Mouse (Mus musculus): ENCODE results near the gene Rxra. TPM values are rescaled to one million over a fixed set of nuclear protein-coding genes. Genes with fewer than 3 reads are reported as not detected.

The Rxra gene
- polyA plus RNA-seq, 1 experiment from 2014 or later: 3.1 TPM

DNA sequence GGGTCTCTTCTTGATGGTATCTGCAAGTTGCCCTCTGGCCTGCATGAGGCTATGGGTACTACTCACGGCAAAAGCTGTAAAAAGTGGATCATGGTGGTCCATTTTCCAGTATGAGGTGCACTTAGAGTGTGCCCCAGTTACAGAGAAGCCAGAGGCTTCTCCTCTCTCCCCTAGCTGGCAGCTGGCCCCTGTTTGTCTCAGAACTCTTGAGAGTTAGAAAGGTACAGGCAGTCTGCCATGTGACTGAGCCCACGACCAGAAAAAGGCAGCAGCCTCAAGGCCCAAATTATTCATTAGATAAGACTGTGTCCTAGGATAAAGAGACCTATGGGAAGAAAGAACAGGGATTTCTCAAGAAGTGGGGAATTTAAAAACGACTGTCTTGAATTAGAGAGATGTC, 30.8 kb upstream of the Rxra start:
- H3K9me3 ChIP-seq: no peaks in the 10 kb centered on the region
- no peak overlapping the region for H3K4me3 ChIP-seq
- no peak overlapping the region for H3K27ac ChIP-seq
- no peaks in the 10 kb centered on the region for H3K36me3 ChIP-seq (replicated peaks)
- no peak for ATAC-seq (replicated peaks)
- H3K4me2 ChIP-seq: no peak overlapping the region
- WGBS: 51% methylated on average over 3 of the region's 3 CpGs
- peaks cover 15% of the 10 kb centered on the region for H3K4me1 ChIP-seq
- no peak overlapping the region for H3K9ac ChIP-seq
- H3K27me3 ChIP-seq (replicated peaks): no peaks in the 10 kb centered on the region

DNA sequence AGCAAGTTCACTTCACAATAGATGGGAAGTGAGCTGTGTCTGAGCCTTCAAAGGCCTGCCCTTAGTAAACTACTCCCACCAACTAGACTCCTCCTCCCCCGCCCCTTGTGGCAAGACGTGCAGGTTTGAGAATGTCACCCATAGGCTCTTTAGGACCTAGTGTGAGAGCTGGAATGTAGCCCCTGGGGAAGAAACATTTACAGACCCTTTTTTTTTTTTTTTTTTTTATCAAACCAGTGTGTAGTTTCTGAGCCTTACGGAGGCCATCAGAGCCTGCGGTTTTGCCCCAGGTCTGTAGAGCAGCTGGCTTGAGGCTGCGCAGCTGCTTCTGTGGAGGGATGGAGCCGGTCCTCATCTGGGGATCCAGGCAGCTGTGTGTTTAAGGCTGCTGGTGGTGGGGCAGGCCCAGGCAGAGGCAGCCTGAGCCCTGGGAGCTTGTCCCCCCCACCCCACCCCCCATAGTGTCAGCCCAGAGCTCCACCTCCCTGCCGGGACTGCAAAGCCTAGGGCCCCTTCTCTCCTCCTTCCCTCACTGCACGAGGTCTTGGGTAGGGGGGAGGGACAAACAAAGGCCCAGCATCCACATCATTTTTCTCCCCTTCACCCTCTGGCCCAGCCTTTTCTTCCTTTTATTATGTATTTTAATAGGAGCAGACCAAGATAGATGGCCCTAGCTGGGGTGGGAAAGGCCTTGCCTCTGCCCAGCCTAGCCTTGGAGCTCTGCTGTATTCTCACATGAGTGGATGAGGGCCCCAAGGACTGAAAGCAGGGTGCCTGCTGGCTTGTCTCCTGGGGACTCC, 26.2 kb upstream of the Rxra start:
- no peaks in the 10 kb centered on the region for H3K9me3 ChIP-seq
- no peaks in the 10 kb centered on the region for H3K36me3 ChIP-seq (replicated peaks)
- no peaks in the 10 kb centered on the region for H3K27me3 ChIP-seq (replicated peaks)
- 18% methylated on average over 8 of the region's 8 CpGs for WGBS
- H3K4me1 ChIP-seq: peaks cover 5% of the 10 kb centered on the region; the same call in 1 of the 2 replicates
- no peak overlapping the region for H3K4me3 ChIP-seq
- H3K9ac ChIP-seq: no peak overlapping the region
- no peak overlapping the region for H3K27ac ChIP-seq
- no peak overlapping the region for H3K4me2 ChIP-seq
- no peak for ATAC-seq (replicated peaks)

DNA sequence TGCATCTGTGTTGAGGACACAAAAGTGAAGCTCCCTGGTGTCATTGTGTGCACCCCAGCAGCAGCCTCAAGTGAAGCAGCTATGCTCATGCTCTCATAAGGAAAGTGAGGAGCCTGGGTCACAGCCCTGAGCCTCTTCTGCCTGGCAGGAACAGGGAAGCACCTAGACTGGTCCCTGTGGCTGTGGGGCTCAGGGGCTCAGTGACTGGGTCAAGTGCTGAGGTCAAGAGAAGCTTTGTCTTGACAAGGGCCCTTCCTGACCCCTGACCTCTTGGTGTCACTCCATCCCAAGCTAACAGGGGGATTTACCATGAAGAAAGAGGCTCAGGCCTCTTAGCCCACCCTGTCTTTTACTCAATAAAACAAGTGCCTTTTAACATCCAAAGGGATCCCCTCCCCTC, 25.2 kb upstream of the Rxra start:
- Histone ChIP-seq H3K4me3 (no peak overlapping the region), H3K36me3 (replicated peaks) (no peaks in the 10 kb centered on the region), H3K9me3 (no peaks in the 10 kb centered on the region), H3K4me2 (no peak overlapping the region), H3K27ac (no peak overlapping the region), H3K4me1 (peaks cover 5% of the 10 kb centered on the region; the same call in 1 of the 2 replicates), H3K27me3 (replicated peaks) (no peaks in the 10 kb centered on the region), H3K9ac (no peak overlapping the region)
- ATAC-seq (replicated peaks): no peak

DNA sequence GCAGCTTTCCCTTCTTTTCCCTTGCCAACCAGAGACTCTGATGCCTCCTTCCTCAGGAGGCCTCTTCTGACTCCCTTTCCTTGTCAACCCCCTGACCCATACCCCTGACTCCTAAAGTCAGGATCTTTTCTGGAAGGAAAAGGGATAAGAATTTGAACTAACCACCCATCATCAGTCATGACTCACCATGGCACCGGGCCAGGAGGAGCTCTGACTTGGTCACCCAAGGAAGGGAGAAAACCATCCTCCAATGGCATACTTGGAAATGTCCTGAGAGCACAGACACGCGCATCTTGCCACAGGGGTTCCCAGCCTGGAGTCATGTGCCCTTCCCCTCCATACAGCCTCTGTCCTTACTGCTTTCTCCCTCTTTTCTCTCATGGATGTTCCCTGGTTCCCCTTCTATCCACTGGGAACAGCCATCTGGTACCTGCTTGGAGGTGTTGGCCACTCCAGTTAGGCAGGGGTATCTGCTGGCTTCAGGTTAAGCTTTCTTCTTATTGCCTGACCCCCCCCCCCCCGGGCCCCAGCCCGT, 22.7 kb upstream of the Rxra start:
- H3K27ac ChIP-seq: no peak overlapping the region
- no peak overlapping the region for H3K9ac ChIP-seq
- H3K4me2 ChIP-seq: no peak overlapping the region
- H3K4me3 ChIP-seq: no peak overlapping the region
- 77% methylated on average over 5 of the region's 5 CpGs for WGBS
- H3K9me3 ChIP-seq: no peaks in the 10 kb centered on the region
- ATAC-seq (replicated peaks): no peak
- no peaks in the 10 kb centered on the region for H3K36me3 ChIP-seq (replicated peaks)
- peaks cover 5% of the 10 kb centered on the region; the same call in 1 of the 2 replicates for H3K4me1 ChIP-seq
- 0 out of 2 replicates have a peak, but pooled peaks cover 9% of the 10 kb centered on the region for H3K27me3 ChIP-seq (replicated peaks)

- ATAC-seq (replicated peaks): no peak
- no peaks in the 10 kb centered on the region for H3K36me3 ChIP-seq (replicated peaks)
- H3K4me3 ChIP-seq: no peak overlapping the region
- 57% methylated on average over 8 of the region's 8 CpGs for WGBS
- H3K27ac ChIP-seq: no peak overlapping the region
- H3K4me1 ChIP-seq: peaks cover 5% of the 10 kb centered on the region; the same call in 1 of the 2 replicates
- no peaks in the 10 kb centered on the region for H3K9me3 ChIP-seq
- H3K4me2 ChIP-seq: no peak overlapping the region
- 0 out of 2 replicates have a peak, but pooled peaks cover 9% of the 10 kb centered on the region for H3K27me3 ChIP-seq (replicated peaks)
- no peak overlapping the region for H3K9ac ChIP-seq
Observed at GRCm38 (mm10) chr2:27654321-27655232, 21.7 kb upstream of the Rxra start.

- Histone ChIP-seq H3K9me3 (no peaks in the 10 kb centered on the region), H3K4me1 (no peaks in the 10 kb centered on the region), H3K9ac (no peak overlapping the region), H3K4me2 (no peak overlapping the region), H3K27ac (no peak overlapping the region), H3K27me3 (replicated peaks) (0 out of 2 replicates have a peak, but pooled peaks cover 9% of the 10 kb centered on the region), H3K36me3 (replicated peaks) (no peaks in the 10 kb centered on the region), H3K4me3 (no peak overlapping the region)
- ATAC-seq (replicated peaks): no peak
Observed at GRCm38 (mm10) chr2:27656576-27656975, 19.7 kb upstream of the Rxra start.

DNA sequence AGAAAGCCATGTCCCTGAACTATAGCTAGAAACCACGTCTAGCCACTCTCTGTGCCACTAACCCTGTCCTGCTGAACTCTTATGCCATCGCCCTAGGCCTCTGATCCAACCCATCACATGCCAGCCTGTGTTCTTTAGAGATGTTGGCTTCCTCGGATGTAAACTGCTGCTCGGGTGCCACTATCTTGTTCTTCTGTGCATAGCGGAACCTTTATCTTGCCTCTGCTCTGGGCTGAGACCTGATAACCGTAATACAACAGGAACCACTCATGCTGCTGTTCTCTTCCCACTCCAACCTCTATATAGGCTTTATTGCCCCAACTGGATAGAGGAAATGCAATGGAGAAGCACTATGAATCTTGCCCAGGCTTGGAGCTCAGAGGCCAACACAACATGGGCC, 11.0 kb upstream of the Rxra start:
- no peak overlapping the region for H3K4me2 ChIP-seq
- H3K9me3 ChIP-seq: no peaks in the 10 kb centered on the region
- 88% methylated on average over 6 of the region's 6 CpGs for WGBS
- no peak overlapping the region for H3K4me3 ChIP-seq
- ATAC-seq (replicated peaks): no peak
- H3K27me3 ChIP-seq (replicated peaks): no peaks in the 10 kb centered on the region
- peaks cover 7% of the 10 kb centered on the region for H3K4me1 ChIP-seq
- H3K36me3 ChIP-seq (replicated peaks): no peaks in the 10 kb centered on the region
- H3K27ac ChIP-seq: no peak overlapping the region
- H3K9ac ChIP-seq: no peak overlapping the region

- Histone ChIP-seq H3K27me3 (replicated peaks) (no peaks in the 10 kb centered on the region), H3K4me1 (peaks cover 10% of the 10 kb centered on the region), H3K4me2 (no peak overlapping the region), H3K27ac (no peak overlapping the region), H3K36me3 (replicated peaks) (no peaks in the 10 kb centered on the region), H3K9me3 (no peaks in the 10 kb centered on the region), H3K9ac (no peak overlapping the region), H3K4me3 (no peak overlapping the region)
- no peak for ATAC-seq (replicated peaks)
- 18% methylated on average over 4 of the region's 4 CpGs for WGBS
Observed at GRCm38 (mm10) chr2:27666719-27667118, 9.5 kb upstream of the Rxra start.

DNA sequence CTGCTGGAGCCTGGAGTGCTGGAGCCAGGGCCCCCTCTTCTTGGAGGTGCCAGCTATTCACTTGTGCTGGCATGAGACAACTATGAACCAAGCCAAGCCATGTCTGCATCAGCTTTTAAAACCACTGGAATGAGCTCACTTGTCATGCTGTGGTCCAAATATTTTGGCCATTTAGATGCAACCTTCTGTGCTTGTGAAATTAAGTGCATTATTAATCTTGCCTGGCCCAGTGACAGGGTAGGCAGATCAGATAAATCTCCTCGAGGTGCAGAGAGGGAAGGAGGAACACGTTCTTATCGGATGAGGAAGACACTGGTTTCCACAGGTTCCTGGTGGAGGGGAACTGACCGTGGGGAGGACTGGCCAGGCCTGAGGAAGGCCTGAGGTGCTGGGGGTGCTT, 8.6 kb upstream of the Rxra start:
- no peak for ATAC-seq (replicated peaks)
- Histone ChIP-seq H3K36me3 (replicated peaks) (no peaks in the 10 kb centered on the region), H3K27ac (no peak overlapping the region), H3K27me3 (replicated peaks) (no peaks in the 10 kb centered on the region), H3K4me3 (no peak overlapping the region), H3K4me2 (no peak overlapping the region), H3K4me1 (peaks cover 14% of the 10 kb centered on the region), H3K9ac (no peak overlapping the region), H3K9me3 (no peaks in the 10 kb centered on the region)
- WGBS: 75% methylated on average over 4 of the region's 4 CpGs

DNA sequence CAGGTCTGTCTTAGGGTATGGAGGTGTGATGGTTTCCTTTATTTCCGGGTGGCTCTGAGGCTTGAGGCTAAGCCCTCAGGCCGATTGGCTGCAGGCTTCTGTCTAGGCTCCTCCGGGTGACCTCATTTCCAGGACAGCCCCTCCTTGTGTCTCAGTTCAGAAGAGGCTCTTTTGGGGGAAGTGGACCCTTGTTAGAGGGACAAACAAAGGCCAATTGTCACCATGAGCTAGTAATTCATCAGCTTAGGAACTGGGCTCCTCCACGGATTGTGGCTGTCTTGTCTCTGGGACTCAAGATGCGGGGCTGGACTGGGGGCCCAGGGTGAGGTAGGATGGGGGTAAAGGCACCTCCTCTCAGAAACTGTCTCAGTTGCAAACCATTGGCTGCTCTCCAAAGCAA, 5.5 kb upstream of the Rxra start:
- Histone ChIP-seq H3K36me3 (replicated peaks) (no peaks in the 10 kb centered on the region), H3K9me3 (no peaks in the 10 kb centered on the region), H3K27me3 (replicated peaks) (peaks cover 3% of the 10 kb centered on the region; the same call in 1 of the 2 replicates), H3K4me1 (peaks cover 14% of the 10 kb centered on the region), H3K4me3 (no peak overlapping the region), H3K9ac (no peak overlapping the region), H3K4me2 (no peak overlapping the region), H3K27ac (no peak overlapping the region)
- 30% methylated on average over 5 of the region's 5 CpGs for whole genome bisulfite sequencing
- no peak for ATAC-seq (replicated peaks)

GRCm38 (mm10) chr2:27671633-27672091, 4.6 kb upstream of the Rxra start:
- H3K27me3 ChIP-seq (replicated peaks): peaks cover 3% of the 10 kb centered on the region; the same call in 1 of the 2 replicates
- H3K9me3 ChIP-seq: no peaks in the 10 kb centered on the region
- no peak; the same call in 1 of the 2 replicates for ATAC-seq (replicated peaks)
- no peak overlapping the region for H3K9ac ChIP-seq
- WGBS: 20% methylated on average over 3 of the region's 3 CpGs
- no peaks in the 10 kb centered on the region for H3K36me3 ChIP-seq (replicated peaks)
- 0 out of 2 replicates have a peak overlapping the region, but pooled peaks have one; percentile 1 for H3K27ac ChIP-seq
- H3K4me3 ChIP-seq: no peak overlapping the region
- peaks cover 21% of the 10 kb centered on the region for H3K4me1 ChIP-seq
- H3K4me2 ChIP-seq: no peak overlapping the region

Measured in midbrain, embryonic 15.5 days (tissue).